Mouse (Mus musculus) midbrain, embryonic 13.5 days (tissue): ENCODE measurements around the gene Pdpk1. TPM values are rescaled to one million over a fixed set of nuclear protein-coding genes. Genes with fewer than 3 reads are reported as not detected.

Source experiments
- polyA plus RNA-seq: library from polyadenylated mRNA; unstranded; fragments of >200 nt; fragmentation: Nextera tagmentation; extraction: Ambion mirVana; gene quantifications from 2 replicates; pipeline ENCODE4 v1.2.1, GENCODE M21; 2015

Gene Pdpk1
- polyA plus RNA-seq, 1 experiment from 2014 or later, result 63.1 TPM

Other genes starting within 250 kb of the Pdpk1 start
- gene Dcpp3, start 233.5 kb downstream of the Pdpk1 start, polyA plus RNA-seq, result not detected in 2 replicates
- not detected in 2 replicates for gene Sbp, start 209.3 kb downstream of the Pdpk1 start, polyA plus RNA-seq
- gene Sbpl, start 195.7 kb downstream of the Pdpk1 start, polyA plus RNA-seq, result not detected in 2 replicates
- gene Prss30, start 170.4 kb downstream of the Pdpk1 start, polyA plus RNA-seq, result not detected in 2 replicates
- 0.12 TPM in 1 of 2 replicates, not detected in the other for gene Prss22, start 152.8 kb downstream of the Pdpk1 start, polyA plus RNA-seq
- 0.32 and 0.54 TPM in 2 replicates for gene Prss27, start 112.8 kb downstream of the Pdpk1 start, polyA plus RNA-seq
- gene Kctd5, start 77.4 kb downstream of the Pdpk1 start, polyA plus RNA-seq, result 80.9 and 81.5 TPM in 2 replicates
- 32.9 and 35.6 TPM in 2 replicates for gene Amdhd2, start 12.8 kb upstream of the Pdpk1 start, polyA plus RNA-seq
- 843 and 851 TPM in 2 replicates for gene Atp6v0c, start 18.8 kb upstream of the Pdpk1 start, polyA plus RNA-seq
- gene Tbc1d24, start 54.6 kb upstream of the Pdpk1 start, polyA plus RNA-seq, result 19.2 and 20.4 TPM in 2 replicates
- gene Ntn3, start 58.6 kb upstream of the Pdpk1 start, polyA plus RNA-seq, result 3.3 and 4.6 TPM in 2 replicates
- gene Tedc2, start 69.9 kb upstream of the Pdpk1 start, polyA plus RNA-seq, result 13.9 and 14.4 TPM in 2 replicates
- gene Ccnf, start 100.6 kb upstream of the Pdpk1 start, polyA plus RNA-seq, result 30.9 and 32.9 TPM in 2 replicates
- gene Abca17, start 200.1 kb upstream of the Pdpk1 start, polyA plus RNA-seq, result 0.12 and 0.14 TPM in 2 replicates
- gene Abca3, start 201.0 kb upstream of the Pdpk1 start, polyA plus RNA-seq, result 22.7 and 23.9 TPM in 2 replicates